Mouse (Mus musculus): ENCODE measurements around the gene Insl3.

DNA sequence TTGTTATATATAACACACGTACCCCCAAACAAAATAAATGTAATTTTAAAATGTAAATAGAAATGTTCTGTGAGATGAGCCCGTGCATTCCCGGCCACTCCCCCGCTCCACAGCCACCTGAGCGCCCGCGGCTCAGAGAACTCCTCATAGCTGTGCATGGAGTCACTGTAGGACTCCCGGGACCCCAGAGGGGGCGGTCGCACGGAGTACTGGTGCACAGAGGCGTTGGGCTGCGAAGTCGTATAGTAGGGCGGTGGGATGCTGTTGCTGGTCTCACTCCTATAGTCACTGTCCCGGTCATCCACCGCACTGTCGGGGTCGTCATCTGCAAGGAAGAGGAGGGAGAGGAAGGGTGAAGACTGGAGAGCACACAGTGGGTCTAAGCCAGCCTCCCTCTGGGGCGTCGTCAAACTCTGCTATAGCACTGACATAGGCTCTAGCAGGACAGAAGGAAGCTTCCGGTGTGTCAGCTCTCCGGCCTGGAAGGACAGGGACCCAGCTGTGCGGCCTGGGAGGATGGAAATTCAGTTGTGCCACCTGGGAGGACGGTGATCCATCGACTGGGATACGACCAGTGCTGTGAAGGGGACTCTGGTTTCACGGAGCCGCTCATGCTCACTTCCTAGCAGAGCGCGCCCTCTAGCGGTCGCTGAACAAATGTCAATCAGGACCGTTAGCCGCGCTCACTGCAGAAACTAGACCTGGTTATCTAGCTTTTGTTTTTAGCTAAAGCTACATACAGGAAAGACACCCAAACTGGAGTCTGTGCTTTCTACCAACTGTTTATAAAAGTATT is 28.5 kb upstream of the Insl3 start:
- peak; percentile 96 for TF ChIP-seq CTCF (IDR thresholded peaks at IDR 0.05; ENCODE audit: control insufficient read depth, insufficient read depth, insufficient replicate concordance, low read depth, low read length)
- no peak for TF ChIP-seq POLR2A (IDR thresholded peaks at IDR 0.05; ENCODE audit: control insufficient read depth, low read depth, low read length)

Measured in testis, adult 2 months (tissue).